In genomic region chr16:5049774-5050234, GRCm38 (mm10) we compare ENCODE assay signal across 8 mouse cellular contexts. TPM values are rescaled to one million over a fixed set of nuclear protein-coding genes. Genes with fewer than 3 reads are reported as not detected.
DNase-seq lines count a peak whose midpoint lies in the region; ATAC-seq and TF ChIP-seq lines count a peak whose summit lies in the region.

TSS of gene Glyr1 (minus strand) at chr16:5049863.
TSS of gene Ubn1 (plus strand) at chr16:5050057.

- H3K27ac ChIP-seq in hindbrain, embryonic 13.5 days, result peak within 1 kb of the TSS; percentile 98

- CTCF ChIA-PET in Patski (lab: Charles Lee), result no interaction called here

- no peaks in the 10 kb centered on the region for H3K27me3 ChIP-seq in Patski
- no peaks in the 10 kb centered on the region for H3K27me3 ChIP-seq in hindbrain, embryonic 13.5 days

- peak; percentile 97 for DNase-seq in Patski (ENCODE audit: low read depth, low spot score)
- peak; percentile 99 for DNase-seq in cerebellum, postnatal 14 days
- DNase-seq in frontal cortex, postnatal 14 days (ENCODE audit: low spot score in 2 of 2), result peak; percentile 99
- peak; percentile 95 to 97 for DNase-seq in layer of hippocampus, postnatal 25 days (ENCODE audit: extremely low spot score in 1 of 2, low spot score in 1 of 2)
- peak; percentile 99 for DNase-seq in lung, postnatal 25 days (ENCODE audit: low spot score)
- DNase-seq in retina, embryonic 14.5 days (ENCODE audit: low spot score), result peak; percentile 99
- DNase-seq in thymus, postnatal 4 days, result peak; percentile 99

- TF ChIP-seq CTCF in Patski (IDR thresholded peaks at IDR 0.05), result no peak

- H3K9me3 ChIP-seq in hindbrain, embryonic 13.5 days, result no peaks in the 10 kb centered on the region

- peaks cover 44% of the 10 kb centered on the region for H3K4me1 ChIP-seq in hindbrain, embryonic 13.5 days (replicated peaks)

- POLR2A ChIA-PET in Patski (lab: Charles Lee), result interaction anchor here (1.2 to 3.3 kb wide), 4 partner anchors 11 to 86 kb away, joined by 3 to 11 read pairs (median 3); no protein-coding TSS in a partner anchor

- peak within 1 kb of the TSS; percentile 99 for H3K4me3 ChIP-seq in hindbrain, embryonic 13.5 days

- H3K36me3 ChIP-seq in hindbrain, embryonic 13.5 days, result peaks cover 39% of the 10 kb centered on the region

- WGBS in hindbrain, embryonic 13.5 days, result 0% methylated on average over 46 of the region's 56 CpGs

- H3K9ac ChIP-seq in hindbrain, embryonic 13.5 days, result peak within 1 kb of the TSS; percentile 95

- peak within 1 kb of the TSS; percentile 98 for H3K4me2 ChIP-seq in hindbrain, embryonic 13.5 days

- ATAC-seq in Patski, result peak; percentile 96
- ATAC-seq in hindbrain, embryonic 13.5 days (ENCODE audit: low FRiP score), result peak; percentile 100

- in situ Hi-C loops in Patski (cut with MboI; ENCODE audit: low pct_unique_long_range_greater_than_20kb), result loop anchor here (10.0 kb wide), 1 partner anchor 95 kb away; the partner anchor contains the start of gene Sec14l5

RNA-seq across cellular contexts. Expression of gene Glyr1, which starts in this region (rescaled TPM):
- polyA plus RNA-seq in Patski (2021), result 102 TPM
- polyA plus RNA-seq in hindbrain, embryonic 13.5 days (2015; fragmentation: Nextera tagmentation; extraction: Ambion mirVana), result 206 and 209 TPM in 2 replicates
- total RNA-seq in layer of hippocampus, postnatal 25 days (2021), result 100 to 1,000 TPM; 135 to 138 TPM

RNA-seq across cellular contexts. Expression of gene Ubn1, which starts in this region (rescaled TPM):
- 27.7 TPM for polyA plus RNA-seq in Patski (2021)
- 16.0 and 16.3 TPM in 2 replicates for polyA plus RNA-seq in hindbrain, embryonic 13.5 days (2015; fragmentation: Nextera tagmentation; extraction: Ambion mirVana)
- total RNA-seq in layer of hippocampus, postnatal 25 days (2021), result 10 to 100 TPM; 41.4 to 42.1 TPM

Comparison
In these comparisons a context has a peak if more than half of its experiments do, and no peak if none do; other contexts are left out.
1. Peak in every context shown above with its lines: DNase-seq, ATAC-seq, H3K4me3 ChIP-seq and H3K27ac ChIP-seq.